Mouse (Mus musculus) E14TG2a.4 (cell line): ENCODE measurements around the gene Polh.

Experiments
- CTCF ChIP-seq: conservative IDR thresholded peaks from 2 replicates; pipeline ENCODE4 v1.5.1; 2014; ENCODE audit warnings: low read length
- NANOG ChIP-seq: IDR thresholded peaks from 2 replicates; pipeline ENCODE4 v1.6.1; 2014; ENCODE audit warnings: borderline replicate concordance, low read length, mixed read lengths

- TF ChIP-seq CTCF = no peak
- TF ChIP-seq NANOG = no peak
Observed at GRCm38 (mm10) chr17:46247512-46248188, 45.2 kb upstream of the Polh start, which contains the start of the genes Polr1c and Yipf3.
